Mouse (Mus musculus) CH12.LX (cell line): ENCODE results near the gene Gm20498.

Source experiments
- CHD1 ChIP-seq: IDR thresholded peaks from 2 replicates; pipeline ENCODE4 v1.6.1; 2012; ENCODE audit warnings: low read depth, low read length, improper control_type of control experiment, inconsistent platforms
- CTCF ChIP-seq, 2 experiments: IDR thresholded peaks in 1 of 2; conservative IDR thresholded peaks in 1 of 2; 2 replicates each; pipeline ENCODE4 v1.5.1; 2011 to 2012; ENCODE audit warnings: low read depth in 2 of 2, low read length in 2 of 2, improper control_type of control experiment in 1 of 2, inconsistent platforms in 1 of 2, mild to moderate bottlenecking in 1 of 2, moderate library complexity in 1 of 2
- E2F4 ChIP-seq: IDR thresholded peaks from 2 replicates; pipeline ENCODE4 v1.6.1; 2011; ENCODE audit warnings: low read depth, low read length, improper control_type of control experiment; ENCODE audit not compliant: insufficient replicate concordance
- EP300 ChIP-seq: IDR thresholded peaks from 2 replicates; pipeline ENCODE4 v1.6.1; 2011; ENCODE audit warnings: low read length, improper control_type of control experiment
- MAZ ChIP-seq: IDR thresholded peaks from 2 replicates; pipeline ENCODE4 v1.6.1; 2012; ENCODE audit warnings: low read depth, mild to moderate bottlenecking, inconsistent platforms, low read length, improper control_type of control experiment, moderate library complexity
- MEF2A ChIP-seq: IDR thresholded peaks from 2 replicates; pipeline ENCODE4 v1.6.1; 2014; ENCODE audit warnings: low read depth, mild to moderate bottlenecking, inconsistent platforms, low read length, improper control_type of control experiment, borderline replicate concordance
- NRF1 ChIP-seq: IDR thresholded peaks from 2 replicates; pipeline ENCODE4 v1.6.1; 2014; ENCODE audit warnings: low read depth, mild to moderate bottlenecking, inconsistent platforms, low read length, improper control_type of control experiment, moderate library complexity
- PAX5 ChIP-seq: IDR thresholded peaks from 2 replicates; pipeline ENCODE4 v1.6.1; 2012; ENCODE audit warnings: low read length, inconsistent platforms, mixed read lengths
- POLR2A ChIP-seq: IDR thresholded peaks from 2 replicates; pipeline ENCODE4 v1.6.1; 2011; ENCODE audit warnings: low read depth, mild to moderate bottlenecking, improper control_type of control experiment, low read length
- POLR2AphosphoS2 ChIP-seq: IDR thresholded peaks from 2 replicates; pipeline ENCODE4 v1.6.1; 2011; ENCODE audit warnings: low read depth, low read length, improper control_type of control experiment
- UBTF ChIP-seq: IDR thresholded peaks from 2 replicates; pipeline ENCODE4 v1.6.1; 2012; ENCODE audit warnings: low read depth, mild to moderate bottlenecking, inconsistent platforms, low read length, improper control_type of control experiment, moderate library complexity

- no peak for TF ChIP-seq CTCF (conservative IDR thresholded peaks at IDR 0.05 in 1 of 2, IDR thresholded peaks at IDR 0.05 in 1 of 2; ENCODE audit: low read depth in 2 of 2, low read length in 2 of 2)
- no peak for TF ChIP-seq EP300
- no peak for TF ChIP-seq NRF1
- no peak for TF ChIP-seq POLR2A
- no peak for TF ChIP-seq MAZ
- no peak for TF ChIP-seq CHD1
- TF ChIP-seq MEF2A, result no peak
- no peak for TF ChIP-seq UBTF
- no peak for TF ChIP-seq POLR2AphosphoS2
- no peak for TF ChIP-seq E2F4
- no peak for TF ChIP-seq PAX5
Measured at GRCm38 (mm10) chr12:81567931-81568330, 35.2 kb upstream of the Gm20498 start.
